Mouse (Mus musculus): ENCODE data around the gene Tapt1.

DNA sequence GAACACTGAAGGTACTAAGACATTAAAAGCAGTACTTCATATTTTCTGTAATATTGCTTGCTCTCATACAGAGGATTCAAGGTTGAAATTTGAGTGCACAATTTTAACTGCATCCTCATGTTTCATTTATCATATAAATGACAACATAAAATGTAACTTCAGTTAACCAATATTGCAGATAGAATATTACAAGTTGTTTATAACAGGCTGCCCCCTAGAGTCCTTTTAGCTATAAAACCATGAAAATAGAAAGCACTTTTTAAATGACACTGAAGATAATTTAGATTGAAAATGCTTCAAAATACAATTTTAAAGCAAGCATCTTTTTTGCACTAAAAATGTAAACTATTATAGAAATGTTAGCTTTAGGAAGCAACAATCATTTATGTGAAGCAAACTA is 24.8 kb downstream of the Tapt1 start:
- no peak for TF ChIP-seq GATA1 (IDR thresholded peaks at IDR 0.05; ENCODE audit: borderline replicate concordance, low read length)
- no peak for TF ChIP-seq FLI1 (IDR thresholded peaks at IDR 0.05; ENCODE audit: low read length)
